Mouse (Mus musculus): Measurements from ENCODE around the gene Adgrv1. TPM values are rescaled to one million over a fixed set of nuclear protein-coding genes. Genes with fewer than 3 reads are reported as not detected.

The Adgrv1 gene
- polyA plus RNA-seq, 1 experiment from 2014 or later, result 33.7 TPM

GRCm38 (mm10) chr13:81352296-81352695, 280.7 kb downstream of the Adgrv1 start:
- no peak overlapping the region for H3K27ac ChIP-seq
- H3K36me3 ChIP-seq, result peaks cover under 1% of the 10 kb centered on the region; the same call in 1 of the 2 replicates
- H3K4me2 ChIP-seq (replicated peaks), result no peak overlapping the region
- H3K4me3 ChIP-seq, result no peak overlapping the region
- WGBS, result 85% methylated on average over 11 of the region's 11 CpGs
- H3K9ac ChIP-seq, result no peak overlapping the region
- ATAC-seq (ENCODE audit: low FRiP score, low read depth), result no peak
- H3K4me1 ChIP-seq, result no peaks in the 10 kb centered on the region
- H3K9me3 ChIP-seq, result no peaks in the 10 kb centered on the region
- H3K27me3 ChIP-seq (replicated peaks), result no peaks in the 10 kb centered on the region

- no peaks in the 10 kb centered on the region for H3K4me1 ChIP-seq
- whole genome bisulfite sequencing, result 71% methylated on average over 14 of the region's 14 CpGs
- H3K4me3 ChIP-seq, result no peak overlapping the region
- ATAC-seq (ENCODE audit: low FRiP score, low read depth), result no peak
- no peak overlapping the region for H3K27ac ChIP-seq
- H3K36me3 ChIP-seq, result peaks cover 5% of the 10 kb centered on the region; the same call in 1 of the 2 replicates
- no peaks in the 10 kb centered on the region for H3K27me3 ChIP-seq (replicated peaks)
- no peak overlapping the region for H3K9ac ChIP-seq
- no peaks in the 10 kb centered on the region for H3K9me3 ChIP-seq
- H3K4me2 ChIP-seq (replicated peaks), result no peak overlapping the region
These were observed 281.3 kb downstream of the Adgrv1 start for GRCm38 (mm10) chr13:81351462-81352155.

GRCm38 (mm10) chr13:81347261-81347980, 285.5 kb downstream of the Adgrv1 start:
- Histone ChIP-seq H3K9ac (no peak overlapping the region), H3K4me3 (no peak overlapping the region), H3K27me3 (replicated peaks) (no peaks in the 10 kb centered on the region), H3K4me2 (replicated peaks) (no peak overlapping the region), H3K9me3 (0 out of 2 replicates have a peak, but pooled peaks cover 3% of the 10 kb centered on the region), H3K4me1 (no peaks in the 10 kb centered on the region), H3K27ac (no peak overlapping the region), H3K36me3 (peaks cover 10% of the 10 kb centered on the region; the same call in 1 of the 2 replicates)
- WGBS, result 89% methylated on average over 15 of the region's 15 CpGs
- ATAC-seq (ENCODE audit: low FRiP score, low read depth), result no peak

- no peak overlapping the region for H3K4me3 ChIP-seq
- H3K4me2 ChIP-seq (replicated peaks), result no peak overlapping the region
- WGBS, result 84% methylated on average over 2 of the region's 2 CpGs
These were observed 289.9 kb downstream of the Adgrv1 start for GRCm38 (mm10) chr13:81342987-81343596.

GRCm38 (mm10) chr13:81335241-81335640, 297.7 kb downstream of the Adgrv1 start:
- ATAC-seq (ENCODE audit: low FRiP score, low read depth), result no peak
- 77% methylated on average over 1 of the region's 1 CpGs for WGBS
- Histone ChIP-seq H3K27me3 (replicated peaks) (no peaks in the 10 kb centered on the region), H3K9ac (no peak overlapping the region), H3K4me1 (no peaks in the 10 kb centered on the region), H3K27ac (no peak overlapping the region), H3K36me3 (peaks cover 7% of the 10 kb centered on the region; the same call in 1 of the 2 replicates), H3K9me3 (no peaks in the 10 kb centered on the region), H3K4me2 (replicated peaks) (no peak overlapping the region), H3K4me3 (no peak overlapping the region)

More at GRCm38 (mm10) chr13:81342987-81343596, 289.9 kb downstream of the Adgrv1 start:
- Histone ChIP-seq H3K9ac (no peak overlapping the region), H3K4me1 (no peaks in the 10 kb centered on the region), H3K27me3 (replicated peaks) (no peaks in the 10 kb centered on the region), H3K36me3 (peaks cover 10% of the 10 kb centered on the region; the same call in 1 of the 2 replicates), H3K9me3 (0 out of 2 replicates have a peak, but pooled peaks cover 3% of the 10 kb centered on the region), H3K27ac (no peak overlapping the region)
- ATAC-seq (ENCODE audit: low FRiP score, low read depth), result no peak

GRCm38 (mm10) chr13:81332018-81332417, 300.9 kb downstream of the Adgrv1 start:
- no peaks in the 10 kb centered on the region for H3K4me1 ChIP-seq
- no peak for ATAC-seq (ENCODE audit: low FRiP score, low read depth)
- H3K4me3 ChIP-seq, result no peak overlapping the region
- H3K4me2 ChIP-seq (replicated peaks), result no peak overlapping the region
- no peak overlapping the region for H3K27ac ChIP-seq
- H3K9me3 ChIP-seq, result no peaks in the 10 kb centered on the region
- peaks cover 7% of the 10 kb centered on the region; the same call in 1 of the 2 replicates for H3K36me3 ChIP-seq
- H3K9ac ChIP-seq, result no peak overlapping the region
- H3K27me3 ChIP-seq (replicated peaks), result no peaks in the 10 kb centered on the region
- WGBS, result 47% methylated on average over 3 of the region's 3 CpGs

GRCm38 (mm10) chr13:81329762-81330161, 303.2 kb downstream of the Adgrv1 start:
- Histone ChIP-seq H3K9me3 (no peaks in the 10 kb centered on the region), H3K4me3 (no peak overlapping the region), H3K4me1 (no peaks in the 10 kb centered on the region), H3K27me3 (replicated peaks) (no peaks in the 10 kb centered on the region), H3K9ac (no peak overlapping the region), H3K36me3 (peaks cover 7% of the 10 kb centered on the region; the same call in 1 of the 2 replicates), H3K27ac (no peak overlapping the region), H3K4me2 (replicated peaks) (no peak overlapping the region)
- no peak for ATAC-seq (ENCODE audit: low FRiP score, low read depth)
- WGBS, result 89% methylated on average over 5 of the region's 5 CpGs

GRCm38 (mm10) chr13:81328181-81328580, 304.8 kb downstream of the Adgrv1 start:
- Histone ChIP-seq H3K4me2 (replicated peaks) (no peak overlapping the region), H3K27ac (no peak overlapping the region), H3K9ac (no peak overlapping the region), H3K4me1 (no peaks in the 10 kb centered on the region), H3K27me3 (replicated peaks) (no peaks in the 10 kb centered on the region), H3K9me3 (no peaks in the 10 kb centered on the region), H3K36me3 (peaks cover 7% of the 10 kb centered on the region; the same call in 1 of the 2 replicates), H3K4me3 (no peak overlapping the region)
- WGBS, result 84% methylated on average over 1 of the region's 1 CpGs
- no peak for ATAC-seq (ENCODE audit: low FRiP score, low read depth)

GRCm38 (mm10) chr13:81325606-81326215, 307.2 kb downstream of the Adgrv1 start:
- Histone ChIP-seq H3K27me3 (replicated peaks) (no peaks in the 10 kb centered on the region), H3K4me1 (no peaks in the 10 kb centered on the region), H3K9me3 (no peaks in the 10 kb centered on the region), H3K36me3 (no peaks in the 10 kb centered on the region), H3K4me3 (no peak overlapping the region), H3K4me2 (replicated peaks) (no peak overlapping the region), H3K27ac (no peak overlapping the region), H3K9ac (no peak overlapping the region)
- ATAC-seq (ENCODE audit: low FRiP score, low read depth), result no peak
- WGBS, result 93% methylated on average over 2 of the region's 2 CpGs

GRCm38 (mm10) chr13:81323546-81324316, 309.2 kb downstream of the Adgrv1 start:
- ATAC-seq (ENCODE audit: low FRiP score, low read depth), result no peak
- 91% methylated on average over 3 of the region's 3 CpGs for WGBS
- no peaks in the 10 kb centered on the region for H3K27me3 ChIP-seq (replicated peaks)
- no peak overlapping the region for H3K4me3 ChIP-seq
- H3K27ac ChIP-seq, result no peak overlapping the region
- no peak overlapping the region for H3K9ac ChIP-seq
- H3K9me3 ChIP-seq, result no peaks in the 10 kb centered on the region
- H3K4me2 ChIP-seq (replicated peaks), result no peak overlapping the region
- H3K36me3 ChIP-seq, result no peaks in the 10 kb centered on the region
- H3K4me1 ChIP-seq, result no peaks in the 10 kb centered on the region

GRCm38 (mm10) chr13:81316581-81316980, 316.4 kb downstream of the Adgrv1 start:
- no peak overlapping the region for H3K9ac ChIP-seq
- no peaks in the 10 kb centered on the region for H3K27me3 ChIP-seq (replicated peaks)
- no peaks in the 10 kb centered on the region for H3K4me1 ChIP-seq
- H3K36me3 ChIP-seq, result no peaks in the 10 kb centered on the region; the same call in 1 of the 2 replicates
- WGBS, result 85% methylated on average over 4 of the region's 4 CpGs
- no peak overlapping the region for H3K4me2 ChIP-seq (replicated peaks)
- H3K27ac ChIP-seq, result no peak overlapping the region
- no peak for ATAC-seq (ENCODE audit: low FRiP score, low read depth)
- no peaks in the 10 kb centered on the region for H3K9me3 ChIP-seq
- no peak overlapping the region for H3K4me3 ChIP-seq
